ENCODE assay signal across 9 mouse cellular contexts in genomic region chr11:95586751-95587422, GRCm38 (mm10). TPM values are rescaled to one million over a fixed set of nuclear protein-coding genes. Genes with fewer than 3 reads are reported as not detected.
A peak's percentile ranks its signal among the peaks of the same experiment; 100 is the strongest.
DNase-seq lines count a peak whose midpoint lies in the region; ATAC-seq and TF ChIP-seq lines count a peak whose summit lies in the region.
"Had no signal": no experiment of that assay in that cellular context is flagged by ENCODE, and none has a peak within 500 bp of the region (broad histone marks: within the 10 kb centered on the region; RNA-seq: fewer than 3 reads in every experiment).

No protein-coding gene starts in this region.

- ATAC-seq in lung, postnatal 0 days = no peak
- peak; percentile 42 for ATAC-seq in forebrain, embryonic 15.5 days (replicated peaks)
- ATAC-seq in limb, embryonic 15.5 days (ENCODE audit: insufficient number of reproducible peaks, low FRiP score, low TSS enrichment, low read depth) = no peak

- H3K4me2 ChIP-seq in lung, postnatal 0 days (replicated peaks; ENCODE audit: low read depth, low read length) = peak overlapping the region; percentile 55
- peak overlapping the region; percentile 50 for H3K4me2 ChIP-seq in forebrain, embryonic 15.5 days (replicated peaks)
- peak overlapping the region; percentile 76 for H3K4me2 ChIP-seq in limb, embryonic 15.5 days

- no peak for TF ChIP-seq EP300 in lung, postnatal 0 days (IDR thresholded peaks at IDR 0.05)

- TF ChIP-seq CTCF in lung, postnatal 0 days (IDR thresholded peaks at IDR 0.05) = no peak
- TF ChIP-seq CTCF in small intestine, adult 2 months (IDR thresholded peaks at IDR 0.05; ENCODE audit: extremely low read depth, insufficient read length, insufficient replicate concordance, low read depth, low read length) = no peak

- H3K27me3 ChIP-seq in lung, postnatal 0 days (replicated peaks; ENCODE audit: insufficient read depth, low read length) = peaks cover 51% of the 10 kb centered on the region
- H3K27me3 ChIP-seq in forebrain, embryonic 15.5 days = peaks cover 64% of the 10 kb centered on the region
- H3K27me3 ChIP-seq in limb, embryonic 15.5 days = peaks cover 90% of the 10 kb centered on the region
- peaks cover 54% of the 10 kb centered on the region for H3K27me3 ChIP-seq in small intestine, adult 2 months (ENCODE audit: control insufficient read depth, insufficient read depth, low read length)

- no peaks in the 10 kb centered on the region for H3K36me3 ChIP-seq in lung, postnatal 0 days (ENCODE audit: insufficient read depth, low read length)
- H3K36me3 ChIP-seq in forebrain, embryonic 15.5 days = no peaks in the 10 kb centered on the region
- no peaks in the 10 kb centered on the region for H3K36me3 ChIP-seq in limb, embryonic 15.5 days
- no peaks in the 10 kb centered on the region for H3K36me3 ChIP-seq in small intestine, adult 2 months (ENCODE audit: control insufficient read depth, insufficient read depth, low read length)

- H3K4me3 ChIP-seq in lung, postnatal 0 days (ENCODE audit: low read depth, low read length) = peak overlapping the region; percentile 30
- peak overlapping the region; percentile 38 for H3K4me3 ChIP-seq in forebrain, embryonic 15.5 days
- peak overlapping the region; percentile 48 for H3K4me3 ChIP-seq in limb, embryonic 15.5 days
- H3K4me3 ChIP-seq in small intestine, adult 2 months (ENCODE audit: low read depth, low read length) = peak overlapping the region; percentile 56

- H3K9me3 ChIP-seq in lung, postnatal 0 days (ENCODE audit: low read length) = no peaks in the 10 kb centered on the region
- H3K9me3 ChIP-seq in forebrain, embryonic 15.5 days = no peaks in the 10 kb centered on the region
- no peaks in the 10 kb centered on the region for H3K9me3 ChIP-seq in limb, embryonic 15.5 days

- WGBS in lung, postnatal 0 days = 1% methylated on average over 27 of the region's 27 CpGs
- under 1% methylated on average over 27 of the region's 27 CpGs for WGBS in forebrain, embryonic 15.5 days
- under 1% methylated on average over 27 of the region's 27 CpGs for WGBS in limb, embryonic 15.5 days
- WGBS in small intestine, adult 2 months = 2% methylated on average over 27 of the region's 27 CpGs

- no peak overlapping the region for H3K27ac ChIP-seq in lung, postnatal 0 days (ENCODE audit: low read length)
- H3K27ac ChIP-seq in forebrain, embryonic 15.5 days (replicated peaks) = no peak overlapping the region
- no peak overlapping the region; the same call in 1 of the 2 replicates for H3K27ac ChIP-seq in limb, embryonic 15.5 days
- no peak overlapping the region for H3K27ac ChIP-seq in small intestine, adult 2 months (ENCODE audit: insufficient read depth, low read depth, low read length)

- no peak overlapping the region for H3K9ac ChIP-seq in lung, postnatal 0 days (replicated peaks; ENCODE audit: low read depth)
- peak overlapping the region; percentile 24 for H3K9ac ChIP-seq in forebrain, embryonic 15.5 days (replicated peaks)
- H3K9ac ChIP-seq in limb, embryonic 15.5 days = peak overlapping the region; percentile 33

- TF ChIP-seq POLR2A in small intestine, adult 2 months (IDR thresholded peaks at IDR 0.05; ENCODE audit: low read depth, low read length) = no peak

- DNase-seq in lung, postnatal 0 days (ENCODE audit: low spot score) = no peak
- DNase-seq in lung, postnatal 14 days = no peak
- DNase-seq in layer of hippocampus, postnatal 14 days (ENCODE audit: low spot score in 2 of 2) = no peak
- no peak for DNase-seq in thymus, postnatal 36 days
- no peak for DNase-seq in layer of hippocampus, adult 11-12 months (ENCODE audit: low spot score)

- peaks cover 17% of the 10 kb centered on the region for H3K4me1 ChIP-seq in lung, postnatal 0 days (ENCODE audit: insufficient read depth, low read depth, low read length)
- peaks cover 31% of the 10 kb centered on the region for H3K4me1 ChIP-seq in forebrain, embryonic 15.5 days
- H3K4me1 ChIP-seq in limb, embryonic 15.5 days = peaks cover 52% of the 10 kb centered on the region
- peaks cover 14% of the 10 kb centered on the region for H3K4me1 ChIP-seq in small intestine, adult 2 months (ENCODE audit: control insufficient read depth, insufficient read depth, insufficient read length, low read length)

RNA-seq across cellular contexts. Expression of gene Ngfr, which starts 0.6 kb away (rescaled TPM):
- polyA plus RNA-seq in lung, postnatal 0 days (2015; fragmentation: Nextera tagmentation; extraction: Ambion mirVana) = 0.43 and 0.50 TPM in 2 replicates
- polyA plus RNA-seq in forebrain, embryonic 15.5 days (2015; fragmentation: Nextera tagmentation; extraction: Ambion mirVana) = 6.1 and 7.9 TPM in 2 replicates
- polyA plus RNA-seq in limb, embryonic 15.5 days (2015; fragmentation: Nextera tagmentation; extraction: Ambion mirVana) = 34.0 and 45.2 TPM in 2 replicates
- 4.8 and 6.5 TPM in 2 replicates for polyA plus RNA-seq in small intestine, adult 2 months (2012; rRNA removed)
- total RNA-seq in layer of hippocampus, postnatal 14 days (2021) = 1 to 10 TPM; 2.1 to 2.5 TPM
- total RNA-seq: hematopoietic stem cell, adult 5-6 weeks had no signal
